Mouse (Mus musculus) heart, embryonic 10.5 days (tissue): ENCODE results near the gene Bcar3. TPM values are rescaled to one million over a fixed set of nuclear protein-coding genes. Genes with fewer than 3 reads are reported as not detected.
A peak's percentile ranks its signal among the peaks of the same experiment; 100 is the strongest.

ENCODE experiments used
- DNase-seq: peaks from one replicate; pipeline ENCODE4 v3.0.0-alpha.2; 2017; ENCODE audit warnings: low spot score
- H3K27ac ChIP-seq: fragments of 300-500 bp; sonication (generic); 2 replicates; pipeline ENCODE4 v1.5.1; 2016; ENCODE audit warnings: mild to moderate bottlenecking
- H3K27me3 ChIP-seq: fragments of 300-500 bp; sonication (generic); 2 replicates; pipeline ENCODE4 v1.6.1; 2016; ENCODE audit warnings: mild to moderate bottlenecking; ENCODE audit not compliant: poor library complexity, insufficient read depth, severe bottlenecking
- H3K36me3 ChIP-seq: fragments of 300-500 bp; sonication (generic); 2 replicates; pipeline ENCODE4 v1.6.1; 2016; ENCODE audit warnings: mild to moderate bottlenecking, moderate library complexity
- H3K4me1 ChIP-seq: fragments of 300-500 bp; sonication (generic); 2 replicates; pipeline ENCODE4 v1.6.1; 2016; ENCODE audit warnings: mild to moderate bottlenecking
- H3K4me3 ChIP-seq: fragments of 300-500 bp; sonication (generic); 2 replicates; pipeline ENCODE4 v1.5.1; 2016; ENCODE audit warnings: mild to moderate bottlenecking, moderate library complexity
- H3K9me3 ChIP-seq: fragments of 300-500 bp; sonication (generic); 2 replicates; pipeline ENCODE4 v1.6.1; 2016; ENCODE audit warnings: mild to moderate bottlenecking, moderate library complexity
- WGBS: fragments of 180-500 bp; shearing (Covaris S2); methylation state at CpG from one replicate; pipeline ENCODE4 v1.1.7; 2016; 5-methylcytosine and 5-hydroxymethylcytosine counted together
- polyA plus RNA-seq: library from polyadenylated mRNA; unstranded; fragments of >200 nt; fragmentation: Nextera tagmentation; extraction: Ambion mirVana; gene quantifications from 2 replicates; pipeline ENCODE4 v1.2.1, GENCODE M21; 2016

Gene Bcar3
- polyA plus RNA-seq, 1 experiment from 2014 or later, result 17.0 TPM

DNA sequence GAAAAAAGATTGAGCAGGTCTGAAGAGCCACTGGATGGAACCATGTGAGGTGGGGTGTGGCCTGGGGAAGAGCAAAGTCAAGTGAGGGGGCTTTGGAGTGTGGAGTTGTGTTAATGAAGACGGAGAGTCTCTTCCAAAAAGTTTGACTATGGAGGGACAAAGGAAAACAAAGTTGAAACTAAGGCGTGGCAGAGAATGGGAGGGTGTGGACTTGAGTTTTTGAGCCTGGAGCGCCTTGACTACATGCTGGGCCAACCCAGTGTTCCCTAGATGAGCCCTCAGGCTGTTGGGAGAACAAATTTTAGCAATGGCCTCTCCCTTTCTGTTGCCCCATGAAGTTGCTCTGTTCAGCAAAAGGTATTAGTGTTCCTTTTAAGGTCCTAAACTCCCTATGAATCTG lies 58.9 kb downstream of the Bcar3 start:
- Histone ChIP-seq H3K36me3 (no peaks in the 10 kb centered on the region), H3K4me1 (no peaks in the 10 kb centered on the region), H3K9me3 (no peaks in the 10 kb centered on the region), H3K27me3 (peaks cover 43% of the 10 kb centered on the region), H3K4me3 (no peak overlapping the region), H3K27ac (no peak overlapping the region)
- 81% methylated on average over 3 of the region's 3 CpGs for WGBS
- DNase-seq, result no peak

- 67% methylated on average over 7 of the region's 7 CpGs for WGBS
- H3K4me1 ChIP-seq, result peaks cover 16% of the 10 kb centered on the region
- no peak overlapping the region for H3K27ac ChIP-seq
- H3K4me3 ChIP-seq, result no peak overlapping the region
- H3K9me3 ChIP-seq, result no peaks in the 10 kb centered on the region
- H3K27me3 ChIP-seq, result peaks cover 28% of the 10 kb centered on the region; the same call in 1 of the 2 replicates
- no peaks in the 10 kb centered on the region for H3K36me3 ChIP-seq
- no peak for DNase-seq
Observed at GRCm38 (mm10) chr3:122359426-122359825, 65.5 kb downstream of the Bcar3 start.

GRCm38 (mm10) chr3:122359954-122360353 lies 66.0 kb downstream of the Bcar3 start:
- Histone ChIP-seq H3K4me3 (no peak overlapping the region), H3K27me3 (peaks cover 25% of the 10 kb centered on the region; the same call in 1 of the 2 replicates), H3K36me3 (no peaks in the 10 kb centered on the region), H3K27ac (no peak overlapping the region), H3K9me3 (no peaks in the 10 kb centered on the region), H3K4me1 (peaks cover 22% of the 10 kb centered on the region)
- DNase-seq, result no peak
- WGBS, result 89% methylated on average over 9 of the region's 9 CpGs

DNA sequence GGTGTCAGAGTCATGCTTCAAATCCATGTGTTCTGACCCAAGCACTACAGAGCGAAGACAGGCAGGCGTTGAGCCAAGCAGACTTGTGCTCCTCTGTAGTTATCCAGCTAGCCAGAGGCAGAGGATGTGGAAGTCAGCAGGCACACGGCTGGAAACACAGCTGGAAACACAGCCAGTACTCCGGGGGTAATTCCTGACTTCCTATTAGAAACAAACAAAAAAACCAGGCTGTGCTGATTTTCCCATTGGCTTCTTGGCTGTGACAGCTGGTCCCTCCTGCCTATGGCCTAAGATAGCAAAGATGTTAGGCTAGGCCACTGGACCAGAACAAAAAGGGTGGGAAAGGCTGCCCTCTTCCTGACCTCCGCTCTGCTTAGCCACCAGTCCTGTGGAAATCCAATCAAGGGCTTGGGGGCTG lies 66.8 kb downstream of the Bcar3 start:
- Histone ChIP-seq H3K9me3 (no peaks in the 10 kb centered on the region), H3K36me3 (no peaks in the 10 kb centered on the region), H3K27me3 (peaks cover 21% of the 10 kb centered on the region; the same call in 1 of the 2 replicates), H3K4me3 (no peak overlapping the region), H3K4me1 (peaks cover 29% of the 10 kb centered on the region), H3K27ac (0 out of 2 replicates have a peak overlapping the region, but pooled peaks have one; percentile 19)
- no peak for DNase-seq
- 42% methylated on average over 5 of the region's 5 CpGs for WGBS

GRCm38 (mm10) chr3:122362719-122363118 lies 68.8 kb downstream of the Bcar3 start:
- Histone ChIP-seq H3K4me1 (peaks cover 29% of the 10 kb centered on the region), H3K27me3 (peaks cover 7% of the 10 kb centered on the region; the same call in 1 of the 2 replicates), H3K27ac (no peak overlapping the region), H3K9me3 (no peaks in the 10 kb centered on the region), H3K36me3 (no peaks in the 10 kb centered on the region), H3K4me3 (no peak overlapping the region)
- peak; percentile 77 for DNase-seq
- WGBS, result 49% methylated on average over 2 of the region's 2 CpGs

GRCm38 (mm10) chr3:122364565-122364964 lies 70.6 kb downstream of the Bcar3 start:
- Histone ChIP-seq H3K27me3 (peaks cover 2% of the 10 kb centered on the region; the same call in 1 of the 2 replicates), H3K27ac (no peak overlapping the region), H3K4me1 (peaks cover 29% of the 10 kb centered on the region), H3K4me3 (no peak overlapping the region), H3K9me3 (no peaks in the 10 kb centered on the region), H3K36me3 (no peaks in the 10 kb centered on the region)
- 43% methylated on average over 3 of the region's 3 CpGs for WGBS
- DNase-seq, result no peak

GRCm38 (mm10) chr3:122365326-122365725 lies 71.4 kb downstream of the Bcar3 start:
- H3K36me3 ChIP-seq, result no peaks in the 10 kb centered on the region
- peak overlapping the region; percentile 74 for H3K27ac ChIP-seq
- H3K4me1 ChIP-seq, result peaks cover 29% of the 10 kb centered on the region
- WGBS, result 6% methylated on average over 3 of the region's 3 CpGs
- no peak for DNase-seq
- H3K9me3 ChIP-seq, result no peaks in the 10 kb centered on the region
- peaks cover 2% of the 10 kb centered on the region; the same call in 1 of the 2 replicates for H3K27me3 ChIP-seq
- no peak overlapping the region for H3K4me3 ChIP-seq

DNA sequence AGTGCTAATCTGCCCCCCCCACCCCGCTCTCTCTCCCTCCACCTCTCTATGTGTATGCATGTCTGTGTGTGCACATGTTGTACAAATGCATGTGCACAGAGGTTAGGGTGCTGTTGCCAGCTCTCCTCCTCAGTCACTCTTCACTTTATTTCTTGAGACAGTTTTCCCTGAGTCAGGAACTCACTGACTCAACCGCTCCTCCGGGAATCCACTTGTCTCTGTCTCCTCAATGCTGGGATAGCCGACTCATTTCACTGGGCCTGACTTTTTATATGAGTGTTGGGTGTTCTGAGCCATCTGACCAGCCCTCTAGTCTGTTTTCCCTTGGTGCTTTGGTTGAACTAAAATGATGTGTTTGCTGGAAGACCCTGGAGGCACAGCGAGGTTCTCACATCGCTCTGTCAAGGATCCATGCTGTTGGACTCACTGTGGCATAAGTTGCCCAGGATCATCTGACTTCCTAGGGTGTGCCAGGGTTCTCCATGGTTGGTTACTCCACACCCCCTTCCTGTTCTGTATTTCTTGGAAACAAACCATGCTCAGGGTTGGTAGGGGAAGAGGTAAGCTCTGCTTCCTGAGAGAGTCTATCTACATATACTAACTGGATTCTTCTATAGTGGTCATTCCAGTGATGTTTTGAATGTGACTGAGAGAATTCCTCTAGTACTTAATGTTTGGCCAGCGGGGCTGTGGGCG lies 77.9 kb downstream of the Bcar3 start:
- WGBS, result 84% methylated on average over 8 of the region's 8 CpGs
- Histone ChIP-seq H3K4me3 (no peak overlapping the region), H3K27me3 (peaks cover 21% of the 10 kb centered on the region), H3K9me3 (no peaks in the 10 kb centered on the region), H3K4me1 (peaks cover 15% of the 10 kb centered on the region), H3K27ac (no peak overlapping the region), H3K36me3 (no peaks in the 10 kb centered on the region)
- DNase-seq, result no peak

DNA sequence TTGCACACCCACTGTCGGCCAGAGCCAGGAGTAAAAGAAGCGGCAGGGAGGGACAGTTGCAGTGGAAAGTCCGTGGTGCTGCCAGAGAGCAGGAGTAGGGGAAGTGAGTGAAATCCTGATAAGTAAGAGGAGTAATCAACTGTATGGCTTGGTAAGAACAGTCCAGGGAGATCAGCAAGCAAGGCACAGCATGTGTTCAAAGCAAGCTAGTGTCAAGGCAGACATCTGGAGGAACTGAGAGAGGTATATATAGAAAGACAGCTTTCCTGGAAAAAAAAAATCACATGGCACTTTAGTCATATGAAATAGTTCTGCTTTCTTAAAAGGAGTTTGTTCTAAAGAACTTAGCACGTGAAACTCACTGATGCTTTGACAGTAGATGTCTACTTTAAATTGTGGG lies 78.7 kb downstream of the Bcar3 start:
- H3K27me3 ChIP-seq, result peaks cover 28% of the 10 kb centered on the region
- no peaks in the 10 kb centered on the region for H3K36me3 ChIP-seq
- WGBS, result 38% methylated on average over 4 of the region's 4 CpGs
- H3K4me1 ChIP-seq, result peaks cover 19% of the 10 kb centered on the region
- H3K4me3 ChIP-seq, result no peak overlapping the region
- no peaks in the 10 kb centered on the region for H3K9me3 ChIP-seq
- H3K27ac ChIP-seq, result no peak overlapping the region
- DNase-seq, result no peak

DNA sequence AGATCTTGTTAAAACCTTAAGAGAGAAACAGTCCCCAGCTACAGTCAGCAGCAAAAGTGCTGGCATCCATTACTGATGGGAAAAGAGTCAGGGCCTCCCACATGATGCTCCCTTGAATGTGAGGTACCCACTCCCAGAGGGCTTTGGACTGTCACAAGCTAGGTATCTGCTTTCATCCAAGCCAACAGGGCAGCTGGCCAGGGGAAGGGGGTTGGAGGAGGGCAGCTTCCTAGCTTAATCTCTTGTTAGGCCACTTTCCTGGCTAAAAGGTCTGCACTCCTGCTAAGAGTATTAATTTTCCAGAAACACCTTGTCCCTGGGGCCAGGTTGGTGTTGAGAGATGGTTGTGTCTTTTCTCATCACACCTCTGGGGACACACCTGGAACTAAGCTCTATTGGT lies 82.1 kb downstream of the Bcar3 start:
- Histone ChIP-seq H3K27ac (peak overlapping the region; percentile 17; the same call in 1 of the 2 replicates), H3K9me3 (no peaks in the 10 kb centered on the region), H3K4me3 (no peak overlapping the region), H3K27me3 (peaks cover 36% of the 10 kb centered on the region), H3K36me3 (no peaks in the 10 kb centered on the region), H3K4me1 (peaks cover 19% of the 10 kb centered on the region)
- no peak for DNase-seq

GRCm38 (mm10) chr3:122376412-122376831 lies 82.5 kb downstream of the Bcar3 start:
- H3K36me3 ChIP-seq, result no peaks in the 10 kb centered on the region
- WGBS, result 43% methylated on average over 10 of the region's 10 CpGs
- H3K9me3 ChIP-seq, result no peaks in the 10 kb centered on the region
- peaks cover 36% of the 10 kb centered on the region for H3K27me3 ChIP-seq
- peaks cover 19% of the 10 kb centered on the region for H3K4me1 ChIP-seq
- H3K4me3 ChIP-seq, result no peak overlapping the region
- H3K27ac ChIP-seq, result peak overlapping the region; percentile 17; the same call in 1 of the 2 replicates
- DNase-seq, result no peak

DNA sequence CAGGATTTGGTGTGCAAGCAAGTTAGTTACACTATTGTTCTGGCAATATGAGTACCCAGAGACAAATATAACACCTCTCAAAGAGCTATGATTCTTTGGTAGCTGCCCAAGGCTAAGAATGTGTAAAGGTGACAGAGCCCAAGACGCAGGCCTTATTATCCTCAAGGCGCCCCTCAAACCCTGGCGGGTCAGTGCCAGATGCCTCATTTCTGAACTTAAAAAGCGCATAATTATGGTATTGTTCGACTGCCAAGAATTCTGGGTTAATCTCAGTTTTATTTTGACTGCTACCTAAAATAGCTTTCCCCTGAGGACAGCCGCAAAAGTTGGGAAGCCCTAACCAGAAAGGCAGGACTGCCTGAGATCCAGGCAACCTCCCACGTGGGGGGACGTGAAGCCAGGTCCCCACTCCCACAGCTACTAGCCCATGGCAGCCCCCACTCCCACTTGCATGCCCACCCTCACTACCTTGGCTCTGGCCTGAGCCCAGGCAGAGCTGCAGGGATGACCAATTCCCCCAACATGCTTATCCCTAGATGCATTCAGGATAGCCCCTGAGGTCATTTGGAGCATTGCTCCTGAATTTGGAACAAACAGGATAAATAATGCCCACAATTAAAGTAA lies 83.0 kb downstream of the Bcar3 start:
- H3K27ac ChIP-seq, result no peak overlapping the region
- peaks cover 19% of the 10 kb centered on the region for H3K4me1 ChIP-seq
- H3K9me3 ChIP-seq, result no peaks in the 10 kb centered on the region
- H3K4me3 ChIP-seq, result no peak overlapping the region
- H3K27me3 ChIP-seq, result peaks cover 36% of the 10 kb centered on the region
- no peaks in the 10 kb centered on the region for H3K36me3 ChIP-seq
- WGBS, result 59% methylated on average over 8 of the region's 8 CpGs
- no peak for DNase-seq

GRCm38 (mm10) chr3:122378634-122379033 lies 84.7 kb downstream of the Bcar3 start:
- Histone ChIP-seq H3K27ac (no peak overlapping the region), H3K9me3 (no peaks in the 10 kb centered on the region), H3K36me3 (no peaks in the 10 kb centered on the region), H3K27me3 (peaks cover 30% of the 10 kb centered on the region; the same call in 1 of the 2 replicates), H3K4me3 (no peak overlapping the region), H3K4me1 (peaks cover 19% of the 10 kb centered on the region)
- no peak for DNase-seq
- 57% methylated on average over 6 of the region's 6 CpGs for WGBS
